Mouse (Mus musculus) kidney, embryonic 15.5 days (tissue): ENCODE measurements around the gene Ass1. TPM values are rescaled to one million over a fixed set of nuclear protein-coding genes. Genes with fewer than 3 reads are reported as not detected.

ENCODE experiments used
- ATAC-seq: fragments of 200-750 bp; cut with Nextera tagmentation; replicated peaks from 2 replicates; pipeline ENCODE4 v1.8.0; 2017; ENCODE audit warnings: moderate TSS enrichment; ENCODE audit not compliant: low FRiP score
- H3K27ac ChIP-seq: fragments of 300-500 bp; sonication (generic); 2 replicates; pipeline ENCODE4 v1.5.1; 2015; ENCODE audit warnings: mild to moderate bottlenecking, inconsistent platforms
- H3K27me3 ChIP-seq: fragments of 300-500 bp; sonication (generic); 2 replicates; pipeline ENCODE4 v1.6.1; 2015; ENCODE audit warnings: inconsistent platforms
- H3K36me3 ChIP-seq: fragments of 300-500 bp; sonication (generic); 2 replicates; pipeline ENCODE4 v1.6.1; 2015; ENCODE audit warnings: inconsistent platforms
- H3K4me1 ChIP-seq: fragments of 300-500 bp; sonication (generic); 2 replicates; pipeline ENCODE4 v1.6.1; 2015; ENCODE audit warnings: inconsistent platforms
- H3K4me2 ChIP-seq: fragments of 300-500 bp; sonication (generic); 2 replicates; pipeline ENCODE4 v1.6.1; 2015; ENCODE audit warnings: moderate library complexity, mild to moderate bottlenecking, inconsistent platforms
- H3K4me3 ChIP-seq: fragments of 300-500 bp; sonication (generic); replicated peaks from 2 replicates; pipeline ENCODE4 v1.5.1; 2015; ENCODE audit warnings: mild to moderate bottlenecking, inconsistent platforms
- H3K9ac ChIP-seq: fragments of 300-500 bp; sonication (generic); 2 replicates; pipeline ENCODE4 v1.6.1; 2015; ENCODE audit warnings: mild to moderate bottlenecking, inconsistent platforms
- H3K9me3 ChIP-seq: fragments of 300-500 bp; sonication (generic); replicated peaks from 2 replicates; pipeline ENCODE4 v1.6.1; 2016; ENCODE audit warnings: inconsistent platforms
- WGBS: fragments of 180-500 bp; shearing (Covaris S2); methylation state at CpG from one replicate; pipeline ENCODE4 v1.1.7; 2015; ENCODE audit warnings: mixed read lengths; 5-methylcytosine and 5-hydroxymethylcytosine counted together
- polyA plus RNA-seq: library from polyadenylated mRNA; unstranded; fragments of >200 nt; fragmentation: Nextera tagmentation; extraction: Ambion mirVana; gene quantifications from 2 replicates; pipeline ENCODE4 v1.2.1, GENCODE M21; 2015

Gene Ass1
- polyA plus RNA-seq, 1 experiment from 2014 or later = 77.8 TPM

GRCm38 (mm10) chr2:31471611-31472010 is 1.6 kb downstream of the Ass1 start:
- WGBS = 39% methylated on average over 6 of the region's 6 CpGs
- no peaks in the 10 kb centered on the region for H3K36me3 ChIP-seq
- no peak overlapping the region for H3K27ac ChIP-seq
- H3K4me2 ChIP-seq = peak overlapping the region; percentile 91
- no peak overlapping the region for H3K9ac ChIP-seq
- no peak for ATAC-seq
- H3K27me3 ChIP-seq = peaks cover 35% of the 10 kb centered on the region
- no peaks in the 10 kb centered on the region for H3K9me3 ChIP-seq
- H3K4me3 ChIP-seq = no peak overlapping the region
- H3K4me1 ChIP-seq = peaks cover 23% of the 10 kb centered on the region

GRCm38 (mm10) chr2:31472406-31473065 is 2.5 kb downstream of the Ass1 start:
- 52% methylated on average over 10 of the region's 10 CpGs for WGBS
- Histone ChIP-seq H3K9me3 (no peaks in the 10 kb centered on the region), H3K36me3 (no peaks in the 10 kb centered on the region), H3K9ac (no peak overlapping the region), H3K27me3 (peaks cover 35% of the 10 kb centered on the region), H3K4me1 (peaks cover 23% of the 10 kb centered on the region), H3K4me2 (no peak overlapping the region), H3K27ac (no peak overlapping the region), H3K4me3 (no peak overlapping the region)
- no peak for ATAC-seq

- Histone ChIP-seq H3K36me3 (no peaks in the 10 kb centered on the region), H3K27me3 (peaks cover 27% of the 10 kb centered on the region), H3K9me3 (no peaks in the 10 kb centered on the region), H3K27ac (no peak overlapping the region), H3K4me3 (no peak overlapping the region), H3K9ac (no peak overlapping the region), H3K4me2 (no peak overlapping the region), H3K4me1 (peaks cover 23% of the 10 kb centered on the region)
- WGBS = 72% methylated on average over 4 of the region's 4 CpGs
- ATAC-seq = no peak
Measured at GRCm38 (mm10) chr2:31473941-31474340, 3.9 kb downstream of the Ass1 start.

- Histone ChIP-seq H3K36me3 (no peaks in the 10 kb centered on the region), H3K4me3 (no peak overlapping the region), H3K4me2 (no peak overlapping the region), H3K9ac (no peak overlapping the region), H3K27ac (no peak overlapping the region), H3K4me1 (peaks cover 21% of the 10 kb centered on the region), H3K9me3 (no peaks in the 10 kb centered on the region), H3K27me3 (peaks cover 20% of the 10 kb centered on the region)
- no peak for ATAC-seq
- 76% methylated on average over 5 of the region's 5 CpGs for WGBS
Measured at GRCm38 (mm10) chr2:31474686-31475085, 4.7 kb downstream of the Ass1 start.

- 59% methylated on average over 10 of the region's 10 CpGs for WGBS
- no peak overlapping the region for H3K4me3 ChIP-seq
- ATAC-seq = no peak
- H3K9ac ChIP-seq = no peak overlapping the region
- no peaks in the 10 kb centered on the region for H3K9me3 ChIP-seq
- no peaks in the 10 kb centered on the region for H3K36me3 ChIP-seq
- peaks cover 6% of the 10 kb centered on the region; the same call in 1 of the 2 replicates for H3K4me1 ChIP-seq
- no peak overlapping the region for H3K27ac ChIP-seq
- peaks cover 13% of the 10 kb centered on the region for H3K27me3 ChIP-seq
- no peak overlapping the region for H3K4me2 ChIP-seq
Measured at GRCm38 (mm10) chr2:31476107-31476820, 6.3 kb downstream of the Ass1 start.

GRCm38 (mm10) chr2:31477234-31478161 is 7.5 kb downstream of the Ass1 start:
- Histone ChIP-seq H3K4me1 (no peaks in the 10 kb centered on the region), H3K4me2 (no peak overlapping the region), H3K36me3 (no peaks in the 10 kb centered on the region), H3K27me3 (peaks cover 14% of the 10 kb centered on the region), H3K27ac (no peak overlapping the region), H3K9ac (no peak overlapping the region), H3K4me3 (no peak overlapping the region), H3K9me3 (no peaks in the 10 kb centered on the region)
- WGBS = 80% methylated on average over 12 of the region's 12 CpGs
- no peak for ATAC-seq

GRCm38 (mm10) chr2:31482914-31483575 is 13.0 kb downstream of the Ass1 start:
- H3K9me3 ChIP-seq = no peaks in the 10 kb centered on the region
- no peaks in the 10 kb centered on the region for H3K36me3 ChIP-seq
- no peak overlapping the region for H3K9ac ChIP-seq
- no peak overlapping the region for H3K4me3 ChIP-seq
- 0 out of 2 replicates have a peak overlapping the region, but pooled peaks have one; percentile 14 for H3K4me2 ChIP-seq
- no peaks in the 10 kb centered on the region for H3K4me1 ChIP-seq
- peaks cover 34% of the 10 kb centered on the region for H3K27me3 ChIP-seq
- no peak overlapping the region for H3K27ac ChIP-seq
- peak; percentile 57 for ATAC-seq
- WGBS = 29% methylated on average over 8 of the region's 8 CpGs

GRCm38 (mm10) chr2:31484187-31484586 is 14.2 kb downstream of the Ass1 start:
- Histone ChIP-seq H3K27ac (no peak overlapping the region), H3K4me3 (no peak overlapping the region), H3K4me2 (no peak overlapping the region), H3K36me3 (no peaks in the 10 kb centered on the region), H3K9me3 (no peaks in the 10 kb centered on the region), H3K27me3 (peaks cover 35% of the 10 kb centered on the region), H3K9ac (no peak overlapping the region), H3K4me1 (no peaks in the 10 kb centered on the region)
- no peak for ATAC-seq
- WGBS = 21% methylated on average over 5 of the region's 5 CpGs

- Histone ChIP-seq H3K4me1 (peaks cover 15% of the 10 kb centered on the region), H3K4me3 (no peak overlapping the region), H3K4me2 (no peak overlapping the region), H3K9ac (no peak overlapping the region), H3K9me3 (no peaks in the 10 kb centered on the region; the same call in 1 of the 2 replicates), H3K36me3 (no peaks in the 10 kb centered on the region), H3K27me3 (0 out of 2 replicates have a peak, but pooled peaks cover 7% of the 10 kb centered on the region), H3K27ac (no peak overlapping the region)
- WGBS = 25% methylated on average over 12 of the region's 12 CpGs
- ATAC-seq = no peak
Measured at GRCm38 (mm10) chr2:31489166-31489565, 19.2 kb downstream of the Ass1 start.

GRCm38 (mm10) chr2:31490556-31490955 is 20.5 kb downstream of the Ass1 start:
- Histone ChIP-seq H3K4me2 (no peak overlapping the region), H3K36me3 (no peaks in the 10 kb centered on the region), H3K27ac (no peak overlapping the region), H3K9me3 (no peaks in the 10 kb centered on the region; the same call in 1 of the 2 replicates), H3K4me3 (no peak overlapping the region), H3K9ac (no peak overlapping the region), H3K27me3 (0 out of 2 replicates have a peak, but pooled peaks cover 7% of the 10 kb centered on the region), H3K4me1 (peaks cover 28% of the 10 kb centered on the region)
- no peak for ATAC-seq
- WGBS = 86% methylated on average over 2 of the region's 2 CpGs

GRCm38 (mm10) chr2:31492308-31492707 is 22.3 kb downstream of the Ass1 start:
- peaks cover 45% of the 10 kb centered on the region for H3K4me1 ChIP-seq
- WGBS = 93% methylated on average over 8 of the region's 8 CpGs
- H3K9ac ChIP-seq = no peak overlapping the region
- H3K27ac ChIP-seq = no peak overlapping the region
- no peak for ATAC-seq
- H3K9me3 ChIP-seq = no peaks in the 10 kb centered on the region; the same call in 1 of the 2 replicates
- no peak overlapping the region for H3K4me2 ChIP-seq
- H3K27me3 ChIP-seq = 0 out of 2 replicates have a peak, but pooled peaks cover 7% of the 10 kb centered on the region
- no peak overlapping the region for H3K4me3 ChIP-seq
- H3K36me3 ChIP-seq = no peaks in the 10 kb centered on the region
